ENCODE assay signal across 18 mouse cellular contexts in the genomic region with DNA sequence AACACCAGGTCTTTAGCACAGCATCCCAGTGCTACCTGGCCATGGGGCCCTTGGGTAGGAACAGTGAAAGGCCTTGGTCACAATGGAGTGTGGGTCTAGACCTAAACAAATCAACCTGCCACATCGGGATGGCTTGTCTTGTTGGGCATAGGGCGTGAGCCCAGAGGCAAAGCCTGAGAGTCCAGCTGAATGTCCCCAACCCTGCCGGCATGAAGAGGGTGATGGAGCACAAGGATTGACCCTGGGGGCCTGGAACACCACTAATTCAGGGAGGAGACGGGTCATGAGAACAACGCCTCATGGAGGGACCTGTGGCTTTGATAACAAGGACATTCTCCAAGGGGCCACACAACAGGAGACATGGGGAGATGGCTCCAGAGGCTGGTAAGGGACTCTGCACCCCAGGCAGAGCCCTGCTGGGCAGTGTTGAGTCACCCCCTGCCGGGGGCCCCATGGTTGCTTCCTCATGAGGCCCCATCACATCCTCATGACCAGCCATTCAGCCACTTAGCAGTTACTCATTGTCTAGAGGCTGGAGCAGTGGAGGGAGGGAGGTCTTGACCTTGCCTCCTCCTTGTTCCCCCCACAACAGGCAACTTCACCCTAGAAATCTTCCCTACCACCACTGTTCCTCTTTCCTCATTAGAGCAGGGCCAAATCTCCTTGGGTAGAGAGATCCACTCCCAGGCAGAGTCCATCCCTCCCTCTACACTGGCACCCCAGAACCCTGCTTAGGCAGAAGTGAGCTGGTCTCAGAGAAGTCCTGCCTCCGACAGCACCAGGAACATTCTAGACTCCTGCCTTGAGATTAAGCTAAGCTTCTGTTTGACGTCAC. TPM values are rescaled to one million over a fixed set of nuclear protein-coding genes. Genes with fewer than 3 reads are reported as not detected.
A peak's percentile ranks its signal among the peaks of the same experiment; 100 is the strongest.
DNase-seq lines count a peak whose midpoint lies in the region; ATAC-seq lines count a peak whose summit lies in the region.
"Had no signal": no experiment of that assay in that cellular context is flagged by ENCODE, and none has a peak within 500 bp of the region (broad histone marks: within the 10 kb centered on the region; RNA-seq: fewer than 3 reads in every experiment).

No protein-coding gene starts in this region.

- H3K4me1 ChIP-seq in forebrain, embryonic 11.5 days (replicated peaks; ENCODE audit: control insufficient read depth, insufficient read depth, low read length) = 0 out of 2 replicates have a peak, but pooled peaks cover 3% of the 10 kb centered on the region
- peaks cover 24% of the 10 kb centered on the region for H3K4me1 ChIP-seq in forebrain, embryonic 10.5 days
- H3K4me1 ChIP-seq in intestine, embryonic 16.5 days (ENCODE audit: control insufficient read depth, insufficient read depth, low read length) = peaks cover 17% of the 10 kb centered on the region
- peaks cover 8% of the 10 kb centered on the region; the same call in 1 of the 2 replicates for H3K4me1 ChIP-seq in hindbrain, embryonic 13.5 days (replicated peaks)

- ATAC-seq in forebrain, embryonic 11.5 days (replicated peaks; ENCODE audit: low FRiP score) = no peak
- peak; percentile 84 for ATAC-seq in intestine, embryonic 16.5 days
- peak; percentile 58 for ATAC-seq in megakaryocyte, adult 5-6 weeks (ENCODE audit: poor library complexity, severe bottlenecking)
- ATAC-seq in hindbrain, embryonic 13.5 days (ENCODE audit: low FRiP score) = no peak
- ATAC-seq: activated CD4-positive, CD25-positive, alpha-beta regulatory T cell, adult 4 months had no signal

- H3K27ac ChIP-seq in forebrain, embryonic 11.5 days (ENCODE audit: low read depth, low read length) = no peak overlapping the region
- H3K27ac ChIP-seq in forebrain, embryonic 10.5 days = no peak overlapping the region
- H3K27ac ChIP-seq in intestine, embryonic 16.5 days (ENCODE audit: low read length) = no peak overlapping the region
- H3K27ac ChIP-seq in hindbrain, embryonic 13.5 days = no peak overlapping the region
- H3K27ac ChIP-seq: embryonic facial prominence, embryonic 12.5 days; hindbrain, embryonic 15.5 days; kidney, embryonic 15.5 days; stomach, embryonic 15.5 days had no signal

- no peak overlapping the region for H3K4me2 ChIP-seq in forebrain, embryonic 11.5 days (ENCODE audit: low read depth, low read length, severe bottlenecking)
- H3K4me2 ChIP-seq in intestine, embryonic 16.5 days (ENCODE audit: low read depth, low read length) = no peak overlapping the region
- no peak overlapping the region for H3K4me2 ChIP-seq in hindbrain, embryonic 13.5 days
- H3K4me2 ChIP-seq: embryonic facial prominence, embryonic 12.5 days; hindbrain, embryonic 15.5 days; kidney, embryonic 15.5 days; stomach, embryonic 15.5 days had no signal

- H3K9me3 ChIP-seq in forebrain, embryonic 11.5 days (ENCODE audit: control insufficient read depth, low read length) = no peaks in the 10 kb centered on the region
- H3K9me3 ChIP-seq in forebrain, embryonic 10.5 days = peaks cover 12% of the 10 kb centered on the region
- H3K9me3 ChIP-seq in intestine, embryonic 16.5 days (ENCODE audit: control insufficient read depth, low read length) = no peaks in the 10 kb centered on the region
- peaks cover 6% of the 10 kb centered on the region; the same call in 1 of the 2 replicates for H3K9me3 ChIP-seq in hindbrain, embryonic 13.5 days
- H3K9me3 ChIP-seq: hindbrain, embryonic 15.5 days; kidney, embryonic 15.5 days; stomach, embryonic 15.5 days had no signal

- no peak overlapping the region for H3K9ac ChIP-seq in forebrain, embryonic 11.5 days (ENCODE audit: low read length)
- no peak overlapping the region for H3K9ac ChIP-seq in intestine, embryonic 16.5 days (ENCODE audit: low read depth, low read length)
- H3K9ac ChIP-seq in hindbrain, embryonic 13.5 days = no peak overlapping the region
- H3K9ac ChIP-seq: embryonic facial prominence, embryonic 12.5 days; hindbrain, embryonic 15.5 days; kidney, embryonic 15.5 days; stomach, embryonic 15.5 days had no signal

- DNase-seq in forebrain, embryonic 11.5 days (ENCODE audit: low spot score) = peak; percentile 46
- no peak for DNase-seq in forebrain, embryonic 10.5 days (ENCODE audit: extremely low spot score, low spot score)
- DNase-seq in lung, postnatal 4 days = peak; percentile 35 to 53
- DNase-seq in lung, postnatal 10 days = no peak
- DNase-seq in B cell, adult 2 months = no peak
- DNase-seq: cerebellum, postnatal 25 days; retina, postnatal 1 day; thymus, postnatal 36 days had no signal

- 88% methylated on average over 8 of the region's 8 CpGs for WGBS in forebrain, embryonic 11.5 days
- WGBS in forebrain, embryonic 10.5 days = 85% methylated on average over 8 of the region's 8 CpGs
- WGBS in intestine, embryonic 16.5 days = 74% methylated on average over 8 of the region's 8 CpGs
- 89% methylated on average over 8 of the region's 8 CpGs for WGBS in hindbrain, embryonic 13.5 days

- H3K36me3 ChIP-seq in forebrain, embryonic 11.5 days (ENCODE audit: control insufficient read depth, insufficient read depth, low read length) = no peaks in the 10 kb centered on the region
- no peaks in the 10 kb centered on the region for H3K36me3 ChIP-seq in forebrain, embryonic 10.5 days (replicated peaks)
- H3K36me3 ChIP-seq in intestine, embryonic 16.5 days (ENCODE audit: control insufficient read depth, insufficient read depth, low read length) = no peaks in the 10 kb centered on the region
- no peaks in the 10 kb centered on the region for H3K36me3 ChIP-seq in hindbrain, embryonic 13.5 days
- H3K36me3 ChIP-seq: embryonic facial prominence, embryonic 12.5 days; hindbrain, embryonic 15.5 days; kidney, embryonic 15.5 days; stomach, embryonic 15.5 days had no signal

- no peaks in the 10 kb centered on the region; the same call in 1 of the 2 replicates for H3K27me3 ChIP-seq in forebrain, embryonic 11.5 days (ENCODE audit: control insufficient read depth, insufficient read depth, low read length)
- H3K27me3 ChIP-seq in forebrain, embryonic 10.5 days (ENCODE audit: poor library complexity, severe bottlenecking) = peaks cover 19% of the 10 kb centered on the region
- H3K27me3 ChIP-seq in intestine, embryonic 16.5 days (replicated peaks; ENCODE audit: control insufficient read depth, insufficient read depth, low read length) = 0 out of 2 replicates have a peak, but pooled peaks cover 4% of the 10 kb centered on the region
- H3K27me3 ChIP-seq in hindbrain, embryonic 13.5 days = peaks cover 15% of the 10 kb centered on the region
- H3K27me3 ChIP-seq: embryonic facial prominence, embryonic 12.5 days; hindbrain, embryonic 15.5 days; stomach, embryonic 15.5 days had no signal

- H3K4me3 ChIP-seq in forebrain, embryonic 11.5 days (ENCODE audit: low read depth, low read length) = no peak overlapping the region
- H3K4me3 ChIP-seq in forebrain, embryonic 10.5 days = no peak overlapping the region
- H3K4me3 ChIP-seq in intestine, embryonic 16.5 days (ENCODE audit: low read length) = no peak overlapping the region
- H3K4me3 ChIP-seq in hindbrain, embryonic 13.5 days = no peak overlapping the region
- H3K4me3 ChIP-seq: embryonic facial prominence, embryonic 12.5 days; hindbrain, embryonic 15.5 days; kidney, embryonic 15.5 days; stomach, embryonic 15.5 days had no signal

RNA-seq across cellular contexts. Expression of gene Padi1, which starts 26.5 kb away (rescaled TPM):
- 0.12 TPM in 1 of 2 replicates, not detected in the other for polyA plus RNA-seq in forebrain, embryonic 11.5 days (2014; fragmentation: Nextera tagmentation; extraction: Ambion mirVana)
- polyA plus RNA-seq in forebrain, embryonic 10.5 days (2016; fragmentation: Nextera tagmentation; extraction: Ambion mirVana) = 0.06 and 0.10 TPM in 2 replicates
- 0.28 and 0.43 TPM in 2 replicates for polyA plus RNA-seq in intestine, embryonic 16.5 days (2015; fragmentation: Nextera tagmentation; extraction: Ambion mirVana)
- not detected in 2 replicates for total RNA-seq in megakaryocyte, adult 5-6 weeks (2015)
- not detected in 2 replicates for total RNA-seq in megakaryocyte, adult 5-6 weeks (2017)
- polyA plus RNA-seq in hindbrain, embryonic 13.5 days (2015; fragmentation: Nextera tagmentation; extraction: Ambion mirVana) = not detected in 2 replicates
- total RNA-seq: adrenal gland, postnatal 4 days had no signal
- polyA plus RNA-seq: heart, postnatal 0 days had no signal

RNA-seq across cellular contexts. Expression of gene Padi2, which starts 34.1 kb away (rescaled TPM):
- 0.23 and 1.3 TPM in 2 replicates for polyA plus RNA-seq in forebrain, embryonic 11.5 days (2014; fragmentation: Nextera tagmentation; extraction: Ambion mirVana)
- 0.30 and 0.66 TPM in 2 replicates for polyA plus RNA-seq in forebrain, embryonic 10.5 days (2016; fragmentation: Nextera tagmentation; extraction: Ambion mirVana)
- polyA plus RNA-seq in intestine, embryonic 16.5 days (2015; fragmentation: Nextera tagmentation; extraction: Ambion mirVana) = 3.0 and 3.5 TPM in 2 replicates
- 53.2 and 54.0 TPM in 2 replicates for total RNA-seq in megakaryocyte, adult 5-6 weeks (2015)
- total RNA-seq in megakaryocyte, adult 5-6 weeks (2017) = 53.5 and 56.7 TPM in 2 replicates
- polyA plus RNA-seq in hindbrain, embryonic 13.5 days (2015; fragmentation: Nextera tagmentation; extraction: Ambion mirVana) = 0.89 and 1.1 TPM in 2 replicates

Comparison
In these comparisons a context has a peak if more than half of its experiments do, and no peak if none do; other contexts are left out.
1. DNase-seq: peak in forebrain, embryonic 11.5 days (single experiment) and lung, postnatal 4 days (2 of 2); none in forebrain, embryonic 10.5 days (single experiment), lung, postnatal 10 days (single experiment) and B cell, adult 2 months (0 of 2).
2. ATAC-seq: peak in intestine, embryonic 16.5 days (single experiment) and megakaryocyte, adult 5-6 weeks (single experiment); none in forebrain, embryonic 11.5 days (single experiment) and hindbrain, embryonic 13.5 days (single experiment).